Mouse (Mus musculus) bone marrow, adult 2 months (tissue): ENCODE data around the gene Cacnb2. TPM values are rescaled to one million over a fixed set of nuclear protein-coding genes. Genes with fewer than 3 reads are reported as not detected.

ENCODE experiments used
- H3K27ac ChIP-seq: fragments of 200-500 bp; 2 replicates; pipeline ENCODE4 v1.5.1; 2012; ENCODE audit warnings: low read depth, mild to moderate bottlenecking, control low read depth, inconsistent platforms, low read length; ENCODE audit not compliant: control insufficient read depth, poor library complexity, insufficient read depth
- H3K4me1 ChIP-seq: fragments of 200-500 bp; 2 replicates; pipeline ENCODE4 v1.6.1; 2011; ENCODE audit warnings: low read length; ENCODE audit not compliant: control insufficient read depth, insufficient read depth
- H3K4me3 ChIP-seq: fragments of 200-500 bp; replicated peaks from 2 replicates; pipeline ENCODE3; 2011; ENCODE audit warnings: mild to moderate bottlenecking, low read depth, low read length, control low read depth; ENCODE audit not compliant: control insufficient read depth
- CTCF ChIP-seq: fragments of 200-500 bp; IDR thresholded peaks from 2 replicates; pipeline ENCODE4 v1.5.1; 2011; ENCODE audit warnings: low read length, control low read depth; ENCODE audit not compliant: control insufficient read depth, insufficient read depth
- POLR2A ChIP-seq: fragments of 200-500 bp; IDR thresholded peaks from 2 replicates; pipeline ENCODE4 v1.6.1; 2011; ENCODE audit warnings: low read depth, mild to moderate bottlenecking, control low read depth, low read length, borderline replicate concordance; ENCODE audit not compliant: control insufficient read depth
- WGBS: fragments of 180-500 bp; shearing (Covaris S2); methylation state at CpG from one replicate; pipeline ENCODE4 v1.1.7; 2018; 5-methylcytosine and 5-hydroxymethylcytosine counted together
- polyA plus RNA-seq: library from polyadenylated mRNA; stranded (reverse); fragments of >200 nt; gene quantifications from 2 replicates; pipeline ENCODE4 v1.2.4, GENCODE M21; 2011; ENCODE audit warnings: low replicate concordance; ENCODE audit not compliant: missing spikeins, insufficient read depth, insufficient read length

Cacnb2 gene
- polyA plus RNA-seq, 1 experiment: 0.65 TPM

GRCm38 (mm10) chr2:14851383-14851782, 248.5 kb downstream of the Cacnb2 start:
- Histone ChIP-seq H3K4me1 (no peaks in the 10 kb centered on the region), H3K4me3 (no peak overlapping the region), H3K27ac (no peak overlapping the region)
- 70% methylated on average over 1 of the region's 1 CpGs for WGBS
- no peak for TF ChIP-seq POLR2A
- TF ChIP-seq CTCF: no peak

GRCm38 (mm10) chr2:14854054-14854453, 251.2 kb downstream of the Cacnb2 start:
- TF ChIP-seq CTCF (no peak), POLR2A (no peak)
- H3K4me1 ChIP-seq: no peaks in the 10 kb centered on the region
- 92% methylated on average over 2 of the region's 2 CpGs for WGBS
- H3K27ac ChIP-seq: no peak overlapping the region
- no peak overlapping the region for H3K4me3 ChIP-seq

- Histone ChIP-seq H3K4me1 (no peaks in the 10 kb centered on the region; the same call in 1 of the 2 replicates), H3K4me3 (no peak overlapping the region), H3K27ac (no peak overlapping the region)
- 89% methylated on average over 1 of the region's 1 CpGs for WGBS
- no peak for TF ChIP-seq CTCF
- TF ChIP-seq POLR2A: no peak
Observed at GRCm38 (mm10) chr2:14858301-14858700, 255.4 kb downstream of the Cacnb2 start.

- Histone ChIP-seq H3K4me3 (no peak overlapping the region), H3K27ac (no peak overlapping the region), H3K4me1 (no peaks in the 10 kb centered on the region; the same call in 1 of the 2 replicates)
- no peak for TF ChIP-seq POLR2A
- no peak for TF ChIP-seq CTCF
- 73% methylated on average over 3 of the region's 3 CpGs for WGBS
Observed at GRCm38 (mm10) chr2:14860350-14860749, 257.5 kb downstream of the Cacnb2 start.

- TF ChIP-seq POLR2A (no peak), CTCF (no peak)
- H3K4me3 ChIP-seq: no peak overlapping the region
- no peaks in the 10 kb centered on the region; the same call in 1 of the 2 replicates for H3K4me1 ChIP-seq
- 74% methylated on average over 2 of the region's 2 CpGs for WGBS
- H3K27ac ChIP-seq: no peak overlapping the region
Observed at GRCm38 (mm10) chr2:14861613-14862012, 258.7 kb downstream of the Cacnb2 start.

GRCm38 (mm10) chr2:14862981-14863380, 260.1 kb downstream of the Cacnb2 start:
- 45% methylated on average over 1 of the region's 1 CpGs for WGBS
- Histone ChIP-seq H3K27ac (no peak overlapping the region), H3K4me1 (no peaks in the 10 kb centered on the region; the same call in 1 of the 2 replicates), H3K4me3 (no peak overlapping the region)
- TF ChIP-seq CTCF (no peak), POLR2A (no peak)

GRCm38 (mm10) chr2:14873116-14873515, 270.2 kb downstream of the Cacnb2 start:
- no peaks in the 10 kb centered on the region for H3K4me1 ChIP-seq
- no peak overlapping the region for H3K27ac ChIP-seq
- TF ChIP-seq POLR2A: no peak
- TF ChIP-seq CTCF: no peak
- 96% methylated on average over 1 of the region's 1 CpGs for WGBS
- H3K4me3 ChIP-seq: no peak overlapping the region

- H3K4me3 ChIP-seq: no peak overlapping the region
- WGBS: 86% methylated on average over 15 of the region's 15 CpGs
- no peak for TF ChIP-seq CTCF
- no peak for TF ChIP-seq POLR2A
- no peaks in the 10 kb centered on the region for H3K4me1 ChIP-seq
- no peak overlapping the region for H3K27ac ChIP-seq
Observed at GRCm38 (mm10) chr2:14873701-14874181, 270.9 kb downstream of the Cacnb2 start.
